Mouse (Mus musculus): ENCODE measurements around the gene Csrp3. TPM values are rescaled to one million over a fixed set of nuclear protein-coding genes. Genes with fewer than 3 reads are reported as not detected.

The Csrp3 gene
- polyA plus RNA-seq, 1 experiment from 2014 or later = 1,256 TPM

GRCm38 (mm10) chr7:48788851-48789572 is 58.8 kb downstream of the Csrp3 start, which contains the start of gene Zdhhc13:
Gene Zdhhc13, plus strand, starts transcription at chr7:48789003.
- Histone ChIP-seq H3K27me3 (replicated peaks) (no peaks in the 10 kb centered on the region), H3K4me1 (peaks cover 23% of the 10 kb centered on the region), H3K27ac (replicated peaks) (peak within 1 kb of the TSS; percentile 61), H3K36me3 (peaks cover 6% of the 10 kb centered on the region), H3K9ac (peak within 1 kb of the TSS; percentile 91), H3K4me3 (peak within 1 kb of the TSS; percentile 88), H3K4me2 (peak within 1 kb of the TSS; percentile 88), H3K9me3 (no peaks in the 10 kb centered on the region)
- WGBS = under 1% methylated on average over 56 of the region's 57 CpGs
- peak; percentile 97 for ATAC-seq (ENCODE audit: extremely low read depth, insufficient number of reproducible peaks, low FRiP score, low TSS enrichment)

DNA sequence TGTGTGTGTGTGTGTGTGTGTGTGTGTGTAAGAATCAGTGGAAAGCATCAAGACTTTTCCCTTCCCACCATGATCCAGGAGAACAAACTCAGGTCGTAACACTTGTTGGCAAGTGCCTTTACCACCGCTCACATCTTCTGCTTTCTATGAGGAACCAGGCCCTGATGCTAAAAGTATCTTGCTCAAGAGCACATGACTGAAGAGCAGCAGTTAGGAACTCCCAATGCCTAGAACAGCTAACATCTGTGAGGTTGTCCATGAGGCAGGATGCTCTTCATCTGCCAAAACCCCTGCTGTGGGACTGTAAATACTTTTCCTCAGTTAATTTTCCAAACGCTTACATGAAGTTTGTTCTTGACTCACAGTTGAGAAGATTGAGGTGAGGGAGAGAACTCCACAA is 59.5 kb downstream of the Csrp3 start:
- Histone ChIP-seq H3K4me1 (peaks cover 23% of the 10 kb centered on the region), H3K9ac (no peak overlapping the region), H3K27me3 (replicated peaks) (no peaks in the 10 kb centered on the region), H3K4me3 (peak overlapping the region; percentile 88), H3K4me2 (peak overlapping the region; percentile 88), H3K9me3 (no peaks in the 10 kb centered on the region), H3K36me3 (peaks cover 6% of the 10 kb centered on the region), H3K27ac (replicated peaks) (no peak overlapping the region)
- WGBS = 58% methylated on average over 3 of the region's 3 CpGs
- no peak for ATAC-seq (ENCODE audit: extremely low read depth, insufficient number of reproducible peaks, low FRiP score, low TSS enrichment)

- Histone ChIP-seq H3K27ac (replicated peaks) (no peak overlapping the region), H3K4me2 (no peak overlapping the region), H3K27me3 (replicated peaks) (0 out of 2 replicates have a peak, but pooled peaks cover 2% of the 10 kb centered on the region), H3K9me3 (no peaks in the 10 kb centered on the region), H3K9ac (no peak overlapping the region), H3K36me3 (no peaks in the 10 kb centered on the region), H3K4me1 (peaks cover 11% of the 10 kb centered on the region), H3K4me3 (no peak overlapping the region)
- WGBS = 71% methylated on average over 11 of the region's 11 CpGs
- ATAC-seq (ENCODE audit: extremely low read depth, insufficient number of reproducible peaks, low FRiP score, low TSS enrichment) = no peak
Observed at GRCm38 (mm10) chr7:48784773-48785523, 62.9 kb downstream of the Csrp3 start.

DNA sequence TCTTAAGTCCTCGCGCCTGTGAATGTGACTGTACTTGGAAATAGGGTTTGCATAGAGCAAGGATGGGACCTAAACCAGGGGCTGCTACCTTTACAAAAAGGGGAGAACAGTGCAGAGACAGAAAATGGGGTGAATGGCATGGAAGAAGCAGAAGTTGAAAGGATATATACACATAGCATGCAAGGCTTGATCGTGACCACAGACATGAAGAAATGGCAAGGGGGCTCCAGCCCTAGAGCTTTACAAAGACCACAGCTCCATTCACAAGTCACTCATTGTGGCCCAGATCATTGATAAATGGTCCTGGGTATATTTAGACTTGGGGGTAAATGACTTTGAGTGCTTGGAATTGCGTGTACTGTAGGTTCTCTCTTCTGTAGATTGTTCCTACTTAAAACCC is 65.4 kb downstream of the Csrp3 start:
- Histone ChIP-seq H3K9ac (no peak overlapping the region), H3K9me3 (no peaks in the 10 kb centered on the region), H3K4me1 (no peaks in the 10 kb centered on the region), H3K4me2 (no peak overlapping the region), H3K27me3 (replicated peaks) (0 out of 2 replicates have a peak, but pooled peaks cover 7% of the 10 kb centered on the region), H3K27ac (replicated peaks) (no peak overlapping the region), H3K4me3 (no peak overlapping the region), H3K36me3 (no peaks in the 10 kb centered on the region)
- no peak for ATAC-seq (ENCODE audit: extremely low read depth, insufficient number of reproducible peaks, low FRiP score, low TSS enrichment)
- WGBS = 81% methylated on average over 4 of the region's 4 CpGs

Other genes starting within 250 kb of the Csrp3 start
- gene Mrgprb3, start 204.2 kb downstream of the Csrp3 start, polyA plus RNA-seq (2015; fragmentation: Nextera tagmentation; extraction: Ambion mirVana) = not detected in 2 replicates
- gene Zdhhc13, start 59.0 kb downstream of the Csrp3 start, polyA plus RNA-seq (2015; fragmentation: Nextera tagmentation; extraction: Ambion mirVana) = 31.1 and 32.5 TPM in 2 replicates
- 18.6 and 19.9 TPM in 2 replicates for gene E2f8, start 33.6 kb upstream of the Csrp3 start, polyA plus RNA-seq (2015; fragmentation: Nextera tagmentation; extraction: Ambion mirVana)
- gene Nav2, start 60.7 kb upstream of the Csrp3 start, polyA plus RNA-seq (2015; fragmentation: Nextera tagmentation; extraction: Ambion mirVana) = 25.3 and 26.1 TPM in 2 replicates